Mouse (Mus musculus) midbrain, embryonic 16.5 days (tissue): Measurements from ENCODE around the gene Ptprt. TPM values are rescaled to one million over a fixed set of nuclear protein-coding genes. Genes with fewer than 3 reads are reported as not detected.
A peak's percentile ranks its signal among the peaks of the same experiment; 100 is the strongest.

Experiments
- ATAC-seq: fragments of 200-750 bp; cut with Nextera tagmentation; 2 replicates; pipeline ENCODE4 v1.8.0; 2017; ENCODE audit warnings: moderate TSS enrichment
- H3K27ac ChIP-seq: fragments of 300-500 bp; sonication (generic); 2 replicates; pipeline ENCODE4 v1.5.1; 2014; ENCODE audit warnings: mild to moderate bottlenecking, low read length, mixed read lengths
- H3K27me3 ChIP-seq: fragments of 300-500 bp; sonication (generic); 2 replicates; pipeline ENCODE4 v1.6.1; 2014; ENCODE audit warnings: low read depth, low read length, mixed read lengths; ENCODE audit not compliant: control insufficient read depth, insufficient read depth
- H3K36me3 ChIP-seq: fragments of 300-500 bp; sonication (generic); 2 replicates; pipeline ENCODE4 v1.6.1; 2014; ENCODE audit warnings: mild to moderate bottlenecking, low read length, moderate library complexity, mixed read lengths; ENCODE audit not compliant: control insufficient read depth, insufficient read depth
- H3K4me1 ChIP-seq: fragments of 300-500 bp; sonication (generic); 2 replicates; pipeline ENCODE4 v1.6.1; 2014; ENCODE audit warnings: mild to moderate bottlenecking, low read length, mixed read lengths; ENCODE audit not compliant: control insufficient read depth, insufficient read depth
- H3K4me2 ChIP-seq: fragments of 300-500 bp; sonication (generic); 2 replicates; pipeline ENCODE4 v1.6.1; 2014; ENCODE audit warnings: mild to moderate bottlenecking, low read length, mixed read lengths
- H3K4me3 ChIP-seq: fragments of 300-500 bp; sonication (generic); 2 replicates; pipeline ENCODE4 v1.5.1; 2014; ENCODE audit warnings: low read depth, mild to moderate bottlenecking, low read length, moderate library complexity, mixed read lengths
- H3K9ac ChIP-seq: fragments of 300-500 bp; sonication (generic); 2 replicates; pipeline ENCODE4 v1.6.1; 2014; ENCODE audit warnings: low read depth, low read length, mixed read lengths
- H3K9me3 ChIP-seq: fragments of 300-500 bp; sonication (generic); replicated peaks from 2 replicates; pipeline ENCODE4 v1.6.1; 2014; ENCODE audit warnings: mild to moderate bottlenecking, low read length, mixed read lengths; ENCODE audit not compliant: control insufficient read depth, poor library complexity, severe bottlenecking
- WGBS: fragments of 180-500 bp; shearing (Covaris S2); extraction: QIAGEN DNeasy Blood & Tissue Kit; methylation state at CpG from one replicate; pipeline ENCODE4 v1.1.7; 2014; 5-methylcytosine and 5-hydroxymethylcytosine counted together
- polyA plus RNA-seq: library from polyadenylated mRNA; unstranded; fragments of >200 nt; fragmentation: Nextera tagmentation; extraction: Ambion mirVana; gene quantifications from 2 replicates; pipeline ENCODE4 v1.2.1, GENCODE M21; 2015

Ptprt gene
- polyA plus RNA-seq, 1 experiment from 2014 or later = 12.4 TPM

GRCm38 (mm10) chr2:161593391-161594152 is 1067.4 kb downstream of the Ptprt start:
- Histone ChIP-seq H3K27me3 (no peaks in the 10 kb centered on the region), H3K27ac (no peak overlapping the region), H3K4me1 (no peaks in the 10 kb centered on the region), H3K36me3 (no peaks in the 10 kb centered on the region), H3K9ac (no peak overlapping the region), H3K9me3 (no peaks in the 10 kb centered on the region), H3K4me2 (no peak overlapping the region), H3K4me3 (no peak overlapping the region)
- ATAC-seq = no peak
- WGBS = 86% methylated on average over 7 of the region's 7 CpGs

DNA sequence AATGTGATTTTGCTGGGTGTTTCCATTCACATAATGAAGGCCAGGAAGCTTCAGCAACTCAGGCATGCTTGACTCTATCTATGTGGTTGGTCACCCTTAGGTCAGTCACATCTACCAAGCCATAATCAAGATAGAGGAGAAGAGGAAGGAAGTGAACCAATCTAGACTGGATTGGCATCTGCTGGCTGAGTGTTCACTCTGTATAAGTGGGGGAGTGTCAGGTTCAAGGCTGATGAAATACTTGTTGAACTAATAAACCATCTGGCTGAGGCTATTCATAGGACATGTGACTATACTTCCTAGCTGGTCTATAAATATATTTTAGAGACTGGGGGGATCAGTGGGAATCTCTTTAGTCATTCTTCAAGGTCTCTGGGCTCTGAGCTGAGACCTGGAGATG is 1086.5 kb downstream of the Ptprt start:
- no peaks in the 10 kb centered on the region for H3K36me3 ChIP-seq
- H3K4me1 ChIP-seq = no peaks in the 10 kb centered on the region
- H3K27ac ChIP-seq = no peak overlapping the region
- no peak overlapping the region for H3K9ac ChIP-seq
- H3K27me3 ChIP-seq = no peaks in the 10 kb centered on the region
- no peak overlapping the region for H3K4me3 ChIP-seq
- H3K4me2 ChIP-seq = no peak overlapping the region
- ATAC-seq = no peak
- no peaks in the 10 kb centered on the region for H3K9me3 ChIP-seq

DNA sequence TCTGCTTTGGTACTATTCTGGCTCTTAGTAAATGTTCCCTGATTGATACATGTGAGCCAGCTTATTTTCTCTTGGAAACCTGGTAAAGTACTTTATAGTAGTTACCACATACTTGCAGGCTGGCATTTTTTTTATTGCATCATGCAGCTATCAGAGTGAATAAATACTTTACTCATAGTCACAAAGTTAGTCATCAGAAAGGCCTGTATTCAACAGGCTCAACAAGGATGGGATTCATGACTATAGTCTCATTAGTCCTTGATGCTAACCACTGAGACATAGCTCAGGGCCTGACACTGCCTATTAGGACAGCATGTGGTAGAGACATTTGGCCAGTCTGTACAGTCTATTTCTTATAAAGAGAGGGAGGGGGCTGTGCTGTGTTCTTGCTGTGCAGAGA is 1088.7 kb downstream of the Ptprt start:
- Histone ChIP-seq H3K27me3 (no peaks in the 10 kb centered on the region), H3K4me2 (no peak overlapping the region), H3K4me1 (no peaks in the 10 kb centered on the region), H3K9me3 (no peaks in the 10 kb centered on the region; the same call in 1 of the 2 replicates), H3K4me3 (no peak overlapping the region), H3K36me3 (no peaks in the 10 kb centered on the region), H3K27ac (no peak overlapping the region), H3K9ac (no peak overlapping the region)
- no peak for ATAC-seq

GRCm38 (mm10) chr2:161570236-161570995 is 1090.5 kb downstream of the Ptprt start:
- Histone ChIP-seq H3K4me1 (no peaks in the 10 kb centered on the region), H3K4me3 (no peak overlapping the region), H3K9me3 (no peaks in the 10 kb centered on the region; the same call in 1 of the 2 replicates), H3K27ac (no peak overlapping the region), H3K36me3 (no peaks in the 10 kb centered on the region), H3K27me3 (no peaks in the 10 kb centered on the region), H3K9ac (no peak overlapping the region), H3K4me2 (no peak overlapping the region)
- WGBS = 55% methylated on average over 10 of the region's 10 CpGs
- no peak for ATAC-seq

GRCm38 (mm10) chr2:161561502-161561901 is 1099.4 kb downstream of the Ptprt start:
- ATAC-seq = no peak
- Histone ChIP-seq H3K36me3 (no peaks in the 10 kb centered on the region), H3K4me2 (no peak overlapping the region), H3K9me3 (no peaks in the 10 kb centered on the region), H3K4me1 (no peaks in the 10 kb centered on the region), H3K27ac (no peak overlapping the region), H3K9ac (no peak overlapping the region), H3K4me3 (no peak overlapping the region), H3K27me3 (no peaks in the 10 kb centered on the region)
- WGBS = 85% methylated on average over 2 of the region's 2 CpGs

- ATAC-seq = no peak
Measured at GRCm38 (mm10) chr2:161557874-161558273, 1103.1 kb downstream of the Ptprt start.

GRCm38 (mm10) chr2:161553651-161554050 is 1107.3 kb downstream of the Ptprt start:
- H3K4me2 ChIP-seq = no peak overlapping the region
- no peaks in the 10 kb centered on the region for H3K36me3 ChIP-seq
- H3K4me1 ChIP-seq = no peaks in the 10 kb centered on the region; the same call in 1 of the 2 replicates
- no peaks in the 10 kb centered on the region for H3K9me3 ChIP-seq
- H3K27ac ChIP-seq = no peak overlapping the region
- H3K27me3 ChIP-seq = no peaks in the 10 kb centered on the region
- ATAC-seq = no peak
- H3K9ac ChIP-seq = no peak overlapping the region
- no peak overlapping the region for H3K4me3 ChIP-seq
- 88% methylated on average over 9 of the region's 9 CpGs for WGBS

More at GRCm38 (mm10) chr2:161557874-161558273, 1103.1 kb downstream of the Ptprt start:
- Histone ChIP-seq H3K4me3 (no peak overlapping the region), H3K36me3 (no peaks in the 10 kb centered on the region), H3K4me2 (no peak overlapping the region), H3K27ac (no peak overlapping the region), H3K27me3 (no peaks in the 10 kb centered on the region), H3K9ac (no peak overlapping the region), H3K9me3 (no peaks in the 10 kb centered on the region), H3K4me1 (no peaks in the 10 kb centered on the region)
- 89% methylated on average over 4 of the region's 4 CpGs for WGBS

GRCm38 (mm10) chr2:161552011-161552410 is 1108.9 kb downstream of the Ptprt start:
- Histone ChIP-seq H3K4me2 (no peak overlapping the region), H3K4me1 (no peaks in the 10 kb centered on the region; the same call in 1 of the 2 replicates), H3K36me3 (no peaks in the 10 kb centered on the region), H3K9ac (no peak overlapping the region), H3K4me3 (no peak overlapping the region), H3K27ac (no peak overlapping the region), H3K9me3 (no peaks in the 10 kb centered on the region), H3K27me3 (no peaks in the 10 kb centered on the region)
- no peak for ATAC-seq
- WGBS = 90% methylated on average over 2 of the region's 2 CpGs

- Histone ChIP-seq H3K4me2 (no peak overlapping the region), H3K4me3 (no peak overlapping the region), H3K27ac (peak overlapping the region; percentile 47), H3K27me3 (no peaks in the 10 kb centered on the region), H3K9me3 (no peaks in the 10 kb centered on the region), H3K9ac (no peak overlapping the region), H3K4me1 (no peaks in the 10 kb centered on the region; the same call in 1 of the 2 replicates), H3K36me3 (no peaks in the 10 kb centered on the region)
- WGBS = 45% methylated on average over 5 of the region's 5 CpGs
- ATAC-seq = no peak
Measured at GRCm38 (mm10) chr2:161549577-161549976, 1111.4 kb downstream of the Ptprt start.
